Mouse (Mus musculus) adrenal gland, adult (tissue): ENCODE data around the gene Trim33.
A peak's percentile ranks its signal among the peaks of the same experiment; 100 is the strongest.

ENCODE experiments used
- DNase-seq, 2 experiments: peaks; one replicate each; pipeline ENCODE4 v3.0.0; 2022 to 2023; ENCODE audit warnings: low spot score in 1 of 2; ENCODE audit not compliant: inconsistent age in 2 of 2

Gene Trim33

GRCm38 (mm10) chr3:103279182-103280149 is at the start of gene Trim33:
Gene Trim33 (plus strand): TSS chr3:103279293.
- peak; percentile 92 to 97 for DNase-seq

GRCm38 (mm10) chr3:103232398-103232797 is 46.7 kb upstream of the Trim33 start:
- DNase-seq = no peak

GRCm38 (mm10) chr3:103241524-103241923 is 37.6 kb upstream of the Trim33 start:
- DNase-seq = no peak

GRCm38 (mm10) chr3:103242156-103242555 is 36.9 kb upstream of the Trim33 start:
- no peak for DNase-seq

DNA sequence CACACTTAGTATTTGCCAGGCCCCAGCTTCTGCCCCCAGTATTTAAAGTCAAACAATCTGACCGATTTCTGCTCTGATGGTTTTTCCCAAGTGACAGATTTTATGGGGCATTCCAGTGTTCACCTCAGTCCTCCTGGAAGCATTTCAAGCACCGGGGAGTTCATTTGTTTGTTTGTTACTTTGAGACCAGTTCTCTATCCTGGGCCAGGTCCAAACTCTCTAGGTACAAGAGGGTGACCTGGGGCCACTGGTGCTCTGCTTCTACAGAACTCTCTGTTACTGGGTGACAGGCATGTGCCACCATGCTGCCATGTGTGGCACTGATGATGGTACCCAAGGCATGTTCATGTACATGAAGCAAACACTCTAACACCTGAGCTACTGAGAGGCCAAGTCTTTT is 35.6 kb upstream of the Trim33 start:
- no peak for DNase-seq

- DNase-seq = no peak
Measured at GRCm38 (mm10) chr3:103246627-103247260, 32.3 kb upstream of the Trim33 start.

- DNase-seq = no peak
Measured at GRCm38 (mm10) chr3:103256089-103256819, 22.8 kb upstream of the Trim33 start.

DNA sequence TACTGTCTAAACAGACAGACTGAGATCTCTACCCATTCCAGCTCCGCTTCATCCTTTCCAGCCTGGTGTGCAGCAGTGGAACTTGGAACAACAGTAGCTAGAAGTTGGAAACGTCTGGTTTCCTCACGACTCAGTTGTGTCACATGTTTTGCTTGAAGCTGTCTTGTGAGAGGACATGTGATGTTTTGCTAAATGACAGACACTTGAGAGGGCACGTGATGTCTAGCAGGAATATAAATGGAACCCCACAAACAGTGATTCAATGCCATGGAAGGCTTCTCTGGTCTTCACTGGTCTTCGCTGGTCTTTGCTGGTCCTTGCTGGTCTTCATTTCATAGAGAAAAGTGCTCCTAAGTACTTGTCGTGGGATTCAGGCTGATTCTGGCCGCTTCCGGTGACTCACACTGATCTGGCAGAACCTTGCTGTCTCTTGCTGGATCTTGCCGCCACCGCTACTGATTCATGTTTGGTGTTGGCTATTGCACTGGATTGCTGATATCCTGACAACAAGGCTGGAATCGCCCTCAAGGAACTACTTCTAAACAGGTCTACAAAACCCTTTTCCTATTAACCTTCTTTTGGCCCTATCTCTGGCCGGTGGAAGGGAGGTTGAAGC is 16.2 kb upstream of the Trim33 start:
- DNase-seq = peak; percentile 72 to 78

DNA sequence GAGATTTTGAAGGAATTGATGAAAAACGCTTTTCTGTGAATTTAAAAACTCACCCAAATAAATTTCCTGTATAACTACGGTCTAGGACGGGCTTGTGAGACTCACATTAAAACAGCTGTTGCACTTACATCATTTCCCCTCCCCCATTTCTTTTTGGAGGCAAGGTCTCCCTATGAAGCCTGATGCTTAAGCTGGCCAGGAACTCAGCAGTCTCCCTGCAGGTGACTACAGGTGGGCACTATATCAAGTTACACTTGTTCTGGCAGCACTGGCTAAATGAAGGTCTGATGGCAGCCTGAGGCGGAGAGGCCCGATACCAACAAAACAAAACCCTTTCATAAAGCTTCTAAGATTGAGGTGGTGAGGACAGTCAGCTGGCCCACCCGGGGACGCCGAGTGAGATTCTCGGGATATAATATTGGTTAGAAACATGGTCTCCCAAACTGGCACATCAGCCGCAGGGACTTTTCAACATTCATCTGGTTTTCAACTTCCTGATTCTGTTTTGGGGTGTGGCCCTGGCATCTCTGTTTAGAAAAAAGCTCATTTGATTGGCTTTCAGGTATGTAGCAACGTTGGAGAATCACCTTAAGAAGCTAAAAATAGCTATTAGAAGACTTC is 422 bp upstream of the Trim33 start:
- peak in 1 of 2 experiments; percentile 35 for DNase-seq

- peak; percentile 72 to 89 for DNase-seq
Measured at GRCm38 (mm10) chr3:103280241-103280761, 1.2 kb downstream of the Trim33 start.

GRCm38 (mm10) chr3:103280875-103281274 is 1.8 kb downstream of the Trim33 start:
- no peak for DNase-seq

DNA sequence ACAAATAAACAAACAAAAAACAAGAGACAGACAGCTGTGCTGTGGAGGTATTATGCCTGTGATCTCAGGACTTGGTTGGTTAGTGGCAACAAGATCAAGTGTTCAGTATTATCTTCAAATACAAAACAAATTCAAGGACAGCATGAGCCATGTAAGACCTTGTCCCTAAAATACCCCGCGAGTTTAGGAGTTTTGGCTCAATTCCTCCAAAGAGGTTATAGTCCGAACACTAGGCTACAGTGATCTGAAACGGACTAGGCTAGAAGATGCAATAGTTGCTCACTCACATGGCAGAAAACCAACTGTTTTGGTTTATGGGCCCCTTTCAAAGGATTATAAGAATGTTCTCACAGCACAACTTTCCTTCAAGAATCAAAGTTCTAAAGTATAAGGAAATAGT is 9.7 kb downstream of the Trim33 start:
- DNase-seq = peak; percentile 54 to 87

- no peak for DNase-seq
Measured at GRCm38 (mm10) chr3:103291087-103291486, 12.0 kb downstream of the Trim33 start.

- no peak for DNase-seq
Measured at GRCm38 (mm10) chr3:103305411-103305982, 26.4 kb downstream of the Trim33 start.

- DNase-seq = peak in 1 of 2 experiments; percentile 49
Measured at GRCm38 (mm10) chr3:103309252-103309651, 30.2 kb downstream of the Trim33 start.

GRCm38 (mm10) chr3:103309750-103310149 is 30.7 kb downstream of the Trim33 start:
- peak in 1 of 2 experiments; percentile 54 for DNase-seq

DNA sequence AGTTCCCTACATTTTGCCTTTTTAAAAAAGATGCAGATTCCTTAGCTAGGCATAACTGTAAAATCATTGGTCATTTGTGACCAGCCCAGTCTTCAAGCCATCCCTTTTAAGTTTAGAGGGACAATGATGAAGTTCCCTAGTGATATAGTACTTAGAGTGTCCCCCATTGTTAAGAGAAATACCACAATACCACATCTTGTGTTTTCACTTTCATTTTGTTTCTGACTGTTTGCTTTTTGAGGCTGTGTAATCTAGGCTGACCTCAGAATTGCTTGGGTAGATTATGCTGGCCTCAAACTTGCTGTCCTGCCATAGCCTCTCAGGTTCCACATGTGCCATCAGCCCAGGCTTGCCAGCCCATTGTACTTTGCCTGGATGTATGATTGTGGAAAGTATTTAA is 35.2 kb downstream of the Trim33 start:
- DNase-seq = no peak

DNA sequence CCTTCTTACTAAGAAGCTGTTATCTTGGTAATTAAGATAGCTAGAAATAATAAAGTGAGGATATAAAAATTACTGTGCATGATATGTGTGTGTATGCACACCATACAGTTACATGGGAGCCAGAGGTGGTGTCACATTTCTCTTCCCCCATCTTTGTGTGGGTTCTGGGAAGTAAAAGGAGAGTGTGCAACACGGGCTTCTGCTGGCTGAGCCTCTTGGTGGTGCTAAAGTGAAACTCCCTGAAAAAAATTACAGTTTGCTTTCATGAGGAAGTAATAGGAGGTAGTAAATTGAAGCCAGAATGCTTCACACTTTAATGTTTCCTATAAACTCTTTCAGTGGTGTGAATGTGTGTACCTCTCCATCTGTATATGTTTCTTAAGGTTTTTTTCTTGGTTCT is 56.3 kb downstream of the Trim33 start:
- DNase-seq = no peak

DNA sequence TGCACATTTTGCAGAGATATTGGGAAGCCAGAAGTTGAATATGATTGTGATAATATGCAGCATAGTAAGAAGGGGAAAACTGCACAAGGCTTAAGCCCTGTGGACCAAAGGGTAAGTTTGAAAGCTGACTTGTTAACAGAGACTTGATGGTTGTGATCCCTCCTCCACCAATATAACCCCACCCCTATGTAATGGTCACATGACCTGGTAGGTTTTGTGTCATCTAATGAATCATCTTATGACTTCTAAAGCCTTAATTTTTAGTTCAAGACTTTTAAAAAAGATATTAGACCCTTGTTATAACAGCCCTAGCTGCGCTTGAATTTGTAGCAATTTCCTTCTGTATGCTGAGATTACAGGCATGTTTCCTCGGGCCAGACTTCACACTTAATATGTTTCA is 67.6 kb downstream of the Trim33 start:
- no peak for DNase-seq

- DNase-seq = no peak
Measured at GRCm38 (mm10) chr3:103353518-103353917, 74.4 kb downstream of the Trim33 start.
